Mouse (Mus musculus): ENCODE measurements around the gene Ldb3. TPM values are rescaled to one million over a fixed set of nuclear protein-coding genes. Genes with fewer than 3 reads are reported as not detected.
A peak's percentile ranks its signal among the peaks of the same experiment; 100 is the strongest.

Gene Ldb3
- polyA plus RNA-seq, 1 experiment = 102 TPM

DNA sequence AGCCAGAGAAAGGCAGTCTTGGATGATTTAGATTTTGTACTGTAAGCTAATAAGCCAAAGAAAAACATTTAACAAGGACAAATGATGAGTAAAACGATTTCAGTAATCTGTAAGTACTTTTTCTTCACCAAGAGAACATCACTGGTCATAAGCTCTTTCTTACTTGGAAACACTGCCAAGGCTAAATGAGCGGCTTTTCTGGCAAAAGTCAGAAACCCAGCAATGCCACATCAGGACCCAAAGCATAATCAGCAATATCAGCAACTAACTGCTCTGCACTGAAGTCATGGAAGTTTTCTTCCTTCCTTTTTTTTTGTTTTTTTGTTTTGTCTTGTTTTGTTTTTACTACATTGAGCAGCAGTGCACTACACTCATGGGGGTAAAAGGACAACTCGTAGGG is 91.1 kb downstream of the Ldb3 start:
- Histone ChIP-seq H3K27me3 (ENCODE audit: control insufficient read depth, insufficient read depth, low read length) (no peaks in the 10 kb centered on the region), H3K4me1 (ENCODE audit: control insufficient read depth, insufficient read depth, insufficient read length, low read length) (peaks cover 5% of the 10 kb centered on the region; the same call in 1 of the 2 replicates), H3K36me3 (ENCODE audit: control insufficient read depth, insufficient read depth, low read length) (no peaks in the 10 kb centered on the region), H3K4me3 (ENCODE audit: low read depth, low read length) (no peak overlapping the region), H3K27ac (ENCODE audit: insufficient read depth, low read depth, low read length) (no peak overlapping the region)
- WGBS = 53% methylated on average over 3 of the region's 3 CpGs
- TF ChIP-seq POLR2A (IDR thresholded peaks at IDR 0.05; ENCODE audit: low read depth, low read length) = no peak
- TF ChIP-seq CTCF (IDR thresholded peaks at IDR 0.05; ENCODE audit: extremely low read depth, insufficient read length, insufficient replicate concordance, low read depth, low read length) = no peak

- Histone ChIP-seq H3K4me1 (ENCODE audit: control insufficient read depth, insufficient read depth, insufficient read length, low read length) (peaks cover 17% of the 10 kb centered on the region; the same call in 1 of the 2 replicates), H3K36me3 (ENCODE audit: control insufficient read depth, insufficient read depth, low read length) (no peaks in the 10 kb centered on the region), H3K27me3 (ENCODE audit: control insufficient read depth, insufficient read depth, low read length) (no peaks in the 10 kb centered on the region), H3K4me3 (ENCODE audit: low read depth, low read length) (no peak overlapping the region), H3K27ac (ENCODE audit: insufficient read depth, low read depth, low read length) (no peak overlapping the region)
- no peak for TF ChIP-seq CTCF (IDR thresholded peaks at IDR 0.05; ENCODE audit: extremely low read depth, insufficient read length, insufficient replicate concordance, low read depth, low read length)
- no peak for TF ChIP-seq POLR2A (IDR thresholded peaks at IDR 0.05; ENCODE audit: low read depth, low read length)
- 75% methylated on average over 3 of the region's 3 CpGs for WGBS
These were observed 94.8 kb downstream of the Ldb3 start for GRCm38 (mm10) chr14:34493682-34494081.

DNA sequence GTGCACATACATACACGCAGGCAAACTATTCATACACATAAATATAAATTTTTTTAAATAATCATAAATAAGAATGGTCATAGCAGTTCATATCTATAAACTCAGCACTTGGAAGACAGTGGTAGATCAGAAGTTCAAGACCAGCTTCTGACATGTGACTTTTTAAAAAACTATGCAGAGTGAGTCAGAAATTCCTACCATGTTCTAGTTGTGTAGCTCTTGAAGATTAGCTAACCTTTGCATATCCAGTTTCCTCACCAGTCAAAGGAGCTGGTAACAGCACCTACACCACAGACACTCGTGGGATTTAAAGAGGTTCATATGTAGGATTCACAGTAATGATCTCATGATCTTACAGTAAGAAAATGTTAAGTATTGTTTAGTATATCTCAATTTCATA is 95.8 kb downstream of the Ldb3 start:
- 65% methylated on average over 2 of the region's 2 CpGs for WGBS
- Histone ChIP-seq H3K27me3 (ENCODE audit: control insufficient read depth, insufficient read depth, low read length) (no peaks in the 10 kb centered on the region), H3K36me3 (ENCODE audit: control insufficient read depth, insufficient read depth, low read length) (no peaks in the 10 kb centered on the region), H3K4me3 (ENCODE audit: low read depth, low read length) (no peak overlapping the region), H3K27ac (ENCODE audit: insufficient read depth, low read depth, low read length) (no peak overlapping the region), H3K4me1 (ENCODE audit: control insufficient read depth, insufficient read depth, insufficient read length, low read length) (peaks cover 19% of the 10 kb centered on the region; the same call in 1 of the 2 replicates)
- TF ChIP-seq POLR2A (IDR thresholded peaks at IDR 0.05; ENCODE audit: low read depth, low read length) = no peak
- no peak for TF ChIP-seq CTCF (IDR thresholded peaks at IDR 0.05; ENCODE audit: extremely low read depth, insufficient read length, insufficient replicate concordance, low read depth, low read length)

DNA sequence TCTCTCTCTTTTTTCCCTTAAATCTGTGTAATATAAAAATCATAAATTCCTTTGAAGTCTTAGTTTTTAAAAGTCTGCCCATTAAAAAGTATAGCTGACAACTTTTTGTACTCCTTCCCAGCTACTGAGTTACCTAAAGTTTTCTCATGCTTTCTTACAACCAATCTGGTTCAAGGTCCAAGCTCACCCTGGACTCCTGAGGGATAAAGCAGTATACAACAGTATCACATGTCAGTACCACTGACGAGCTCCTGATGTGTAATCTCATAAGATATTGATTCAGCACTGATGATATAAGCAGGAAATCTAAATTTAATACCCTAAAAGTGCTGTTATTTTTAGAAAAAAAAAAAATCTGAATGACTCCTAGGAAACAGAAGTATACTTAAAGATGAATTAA is 97.5 kb downstream of the Ldb3 start:
- no peak overlapping the region for H3K27ac ChIP-seq (ENCODE audit: insufficient read depth, low read depth, low read length)
- 19% methylated on average over 1 of the region's 1 CpGs for WGBS
- no peak for TF ChIP-seq CTCF (IDR thresholded peaks at IDR 0.05; ENCODE audit: extremely low read depth, insufficient read length, insufficient replicate concordance, low read depth, low read length)
- no peak for TF ChIP-seq POLR2A (IDR thresholded peaks at IDR 0.05; ENCODE audit: low read depth, low read length)
- H3K4me1 ChIP-seq (ENCODE audit: control insufficient read depth, insufficient read depth, insufficient read length, low read length) = peaks cover 18% of the 10 kb centered on the region; the same call in 1 of the 2 replicates
- H3K27me3 ChIP-seq (ENCODE audit: control insufficient read depth, insufficient read depth, low read length) = no peaks in the 10 kb centered on the region
- H3K4me3 ChIP-seq (ENCODE audit: low read depth, low read length) = no peak overlapping the region
- no peaks in the 10 kb centered on the region for H3K36me3 ChIP-seq (ENCODE audit: control insufficient read depth, insufficient read depth, low read length)

DNA sequence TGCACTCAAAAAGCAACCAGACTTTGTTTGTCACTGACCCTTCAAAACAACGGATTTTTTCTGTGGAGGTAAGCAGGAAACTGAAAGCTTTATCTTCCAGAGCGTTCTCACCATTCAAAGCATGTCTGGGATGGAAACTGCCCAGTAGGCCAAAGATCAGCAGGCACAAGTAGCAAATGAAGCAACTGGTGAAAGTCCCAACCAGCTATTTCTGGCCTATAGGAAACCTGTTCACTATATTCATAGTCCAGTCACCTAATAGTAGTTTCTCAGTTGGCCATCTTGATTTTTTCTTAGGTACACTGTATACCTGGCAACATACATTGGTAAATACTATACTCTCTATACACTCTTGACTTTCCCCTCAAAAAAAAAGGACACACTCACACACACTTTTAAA is 98.6 kb downstream of the Ldb3 start:
- peak overlapping the region; percentile 59 for H3K27ac ChIP-seq (ENCODE audit: insufficient read depth, low read depth, low read length)

DNA sequence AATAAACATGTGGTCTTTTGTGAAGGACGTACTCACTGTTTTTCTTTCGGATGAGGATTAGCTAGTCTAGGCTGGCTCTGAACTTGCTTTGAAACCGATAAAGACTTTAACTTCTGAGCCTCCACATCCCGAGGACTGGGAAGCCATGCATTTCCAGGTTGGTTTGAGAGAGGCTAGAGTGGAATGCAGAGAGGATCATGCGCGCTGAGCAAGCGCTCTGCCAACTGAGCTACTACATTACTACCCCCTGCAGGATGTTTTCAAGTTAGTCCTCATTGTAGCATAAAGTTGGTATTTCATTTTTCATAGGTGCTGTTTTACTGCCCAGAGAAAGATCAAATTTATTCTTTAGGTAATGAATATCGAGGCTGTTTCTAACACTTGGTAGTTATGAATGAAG is 102.3 kb downstream of the Ldb3 start:
- H3K4me3 ChIP-seq (ENCODE audit: low read depth, low read length) = no peak overlapping the region
- TF ChIP-seq CTCF (IDR thresholded peaks at IDR 0.05; ENCODE audit: extremely low read depth, insufficient read length, insufficient replicate concordance, low read depth, low read length) (no peak), POLR2A (IDR thresholded peaks at IDR 0.05; ENCODE audit: low read depth, low read length) (no peak)
- H3K27me3 ChIP-seq (ENCODE audit: control insufficient read depth, insufficient read depth, low read length) = no peaks in the 10 kb centered on the region
- H3K27ac ChIP-seq (ENCODE audit: insufficient read depth, low read depth, low read length) = no peak overlapping the region
- H3K4me1 ChIP-seq (ENCODE audit: control insufficient read depth, insufficient read depth, insufficient read length, low read length) = peaks cover 14% of the 10 kb centered on the region; the same call in 1 of the 2 replicates
- no peaks in the 10 kb centered on the region for H3K36me3 ChIP-seq (ENCODE audit: control insufficient read depth, insufficient read depth, low read length)
- WGBS = 77% methylated on average over 8 of the region's 8 CpGs

More for the DNA sequence above, 98.6 kb downstream of the Ldb3 start:
- no peaks in the 10 kb centered on the region for H3K27me3 ChIP-seq (ENCODE audit: control insufficient read depth, insufficient read depth, low read length)
- no peak for TF ChIP-seq CTCF (IDR thresholded peaks at IDR 0.05; ENCODE audit: extremely low read depth, insufficient read length, insufficient replicate concordance, low read depth, low read length)
- TF ChIP-seq POLR2A (IDR thresholded peaks at IDR 0.05; ENCODE audit: low read depth, low read length) = no peak
- H3K4me3 ChIP-seq (ENCODE audit: low read depth, low read length) = no peak overlapping the region
- WGBS = 7% methylated on average over 2 of the region's 2 CpGs
- peaks cover 18% of the 10 kb centered on the region; the same call in 1 of the 2 replicates for H3K4me1 ChIP-seq (ENCODE audit: control insufficient read depth, insufficient read depth, insufficient read length, low read length)
- no peaks in the 10 kb centered on the region for H3K36me3 ChIP-seq (ENCODE audit: control insufficient read depth, insufficient read depth, low read length)

DNA sequence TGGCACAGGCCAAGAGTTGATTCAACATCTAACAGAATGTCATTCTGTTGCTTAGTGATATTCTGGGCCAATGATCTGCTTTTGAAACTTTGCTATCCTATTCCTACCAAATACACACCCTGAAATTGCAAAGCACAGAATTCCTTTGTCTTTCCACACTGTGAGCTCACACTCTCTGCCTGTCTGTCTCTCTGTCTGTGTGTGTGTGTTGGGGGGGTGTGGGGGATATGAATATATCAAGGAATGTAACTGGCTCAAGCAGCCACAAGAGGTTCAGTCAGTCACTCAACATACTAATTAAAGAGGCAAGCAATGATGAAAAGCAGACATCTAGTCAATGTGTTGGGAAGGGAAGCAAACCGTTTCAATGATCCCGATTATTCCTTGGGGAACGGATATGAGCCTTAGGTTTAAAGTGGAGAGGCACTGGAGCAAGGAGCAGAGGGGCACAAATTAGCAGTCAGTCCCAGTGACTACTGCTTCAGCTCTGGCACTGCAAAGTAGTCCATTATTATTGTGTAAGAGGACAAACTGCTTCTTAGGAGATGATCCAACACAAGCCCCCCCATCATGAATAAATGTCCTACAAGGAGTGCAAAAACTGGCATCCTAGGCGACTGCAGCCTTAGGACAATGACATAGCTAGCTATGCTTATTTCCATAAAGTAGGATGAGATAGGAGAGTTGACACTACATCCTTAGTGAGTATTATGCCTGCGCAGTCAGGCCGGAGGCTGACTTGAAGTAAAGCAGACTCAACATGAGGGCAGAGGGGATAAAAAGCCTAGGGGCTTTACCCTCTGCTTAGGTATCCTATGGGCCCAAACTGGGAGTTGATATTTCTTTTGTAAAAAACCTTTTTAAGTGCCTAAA is 104.8 kb downstream of the Ldb3 start:
- H3K4me1 ChIP-seq (ENCODE audit: control insufficient read depth, insufficient read depth, insufficient read length, low read length) = peaks cover 5% of the 10 kb centered on the region; the same call in 1 of the 2 replicates
- H3K27ac ChIP-seq (ENCODE audit: insufficient read depth, low read depth, low read length) = no peak overlapping the region
- no peaks in the 10 kb centered on the region for H3K36me3 ChIP-seq (ENCODE audit: control insufficient read depth, insufficient read depth, low read length)
- TF ChIP-seq POLR2A (IDR thresholded peaks at IDR 0.05; ENCODE audit: low read depth, low read length) = no peak
- TF ChIP-seq CTCF (IDR thresholded peaks at IDR 0.05; ENCODE audit: extremely low read depth, insufficient read length, insufficient replicate concordance, low read depth, low read length) = no peak
- no peak overlapping the region for H3K4me3 ChIP-seq (ENCODE audit: low read depth, low read length)
- WGBS = 80% methylated on average over 6 of the region's 6 CpGs
- H3K27me3 ChIP-seq (ENCODE audit: control insufficient read depth, insufficient read depth, low read length) = no peaks in the 10 kb centered on the region

Other genes starting within 250 kb of the Ldb3 start
- not detected in 2 replicates for gene Fam25c, start 233.2 kb downstream of the Ldb3 start, polyA plus RNA-seq (2012; rRNA removed)
- 4.4 and 4.8 TPM in 2 replicates for gene Sncg, start 213.9 kb downstream of the Ldb3 start, polyA plus RNA-seq (2012; rRNA removed)
- 3.5 and 5.5 TPM in 2 replicates for gene Mmrn2, start 213.2 kb downstream of the Ldb3 start, polyA plus RNA-seq (2012; rRNA removed)
- gene Bmpr1a, start 85.3 kb downstream of the Ldb3 start, polyA plus RNA-seq (2012; rRNA removed) = 2.4 and 3.3 TPM in 2 replicates
- gene 9230112D13Rik, start 65.9 kb downstream of the Ldb3 start, polyA plus RNA-seq (2012; rRNA removed) = not detected in 2 replicates
- not detected in 2 replicates for gene Opn4, start 11.5 kb upstream of the Ldb3 start, polyA plus RNA-seq (2012; rRNA removed)
- 2.1 and 6.0 TPM in 2 replicates for gene Wapl, start 85.2 kb upstream of the Ldb3 start, polyA plus RNA-seq (2012; rRNA removed)
- gene Grid1, start 231.4 kb upstream of the Ldb3 start, polyA plus RNA-seq (2012; rRNA removed) = not detected in 2 replicates

Measured in small intestine, adult 2 months (tissue).